Mouse (Mus musculus) monocyte, adult 5-6 weeks (primary cell): Measurements from ENCODE around the gene Pwwp2b. TPM values are rescaled to one million over a fixed set of nuclear protein-coding genes. Genes with fewer than 3 reads are reported as not detected.

Experiments used
- ATAC-seq: fragments of 153-309, 156-312 bp; replicated peaks from 2 replicates; pipeline ENCODE4 v1.8.0; 2017; ENCODE audit warnings: mild to moderate bottlenecking; ENCODE audit not compliant: low TSS enrichment, insufficient number of reproducible peaks, severe bottlenecking, poor library complexity, low FRiP score
- total RNA-seq: library from RNA; stranded (forward); fragments of 200-1000, 200-491, 200-594 nt; gene quantifications from 3 replicates; pipeline ENCODE4 v1.2.3, GENCODE M21; 2017

The Pwwp2b gene
- 1.4 to 4.4 TPM (median 2.5 TPM) in 3 replicates for total RNA-seq

DNA sequence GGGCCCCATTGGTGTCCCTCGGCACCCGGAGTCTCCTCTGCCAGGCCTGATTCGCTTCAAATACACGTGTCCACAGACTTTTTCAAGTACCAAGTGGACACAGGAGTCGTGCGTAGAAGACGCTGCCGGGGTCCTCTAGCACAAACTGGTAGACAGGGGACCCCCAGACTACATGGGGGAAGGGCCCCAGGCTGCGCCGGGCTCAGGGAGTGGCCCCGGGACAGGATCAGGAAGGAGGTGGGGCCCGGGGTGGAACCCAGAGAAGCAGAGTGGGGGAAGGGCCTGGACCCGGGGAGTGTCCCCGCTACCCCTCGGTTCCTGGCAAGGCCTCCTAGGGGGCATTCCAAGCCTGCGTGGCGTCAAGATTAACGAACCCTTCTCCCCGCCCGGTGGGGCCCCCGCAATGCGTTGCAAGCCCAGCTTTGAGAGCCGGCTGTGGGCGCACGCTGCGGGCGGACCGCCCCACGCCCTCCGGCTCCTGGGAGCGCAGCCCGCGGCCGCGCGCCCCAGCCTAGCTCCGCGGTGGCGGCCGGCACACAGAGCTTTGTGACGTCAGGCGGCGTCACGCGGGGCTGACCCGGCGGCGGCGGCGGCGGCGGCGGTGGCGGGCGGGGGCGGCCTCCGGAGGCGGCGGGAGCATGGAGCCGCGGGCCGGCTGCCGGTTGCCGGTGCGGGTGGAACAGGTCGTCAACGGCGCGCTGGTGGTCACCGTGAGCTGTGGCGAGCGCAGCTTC, at the start of gene Pwwp2b:
Pwwp2b (plus strand) TSS at position 602 of the 734 bp plus-strand sequence.
- ATAC-seq, result peak; percentile 48; the same call in 1 of the 2 replicates

DNA sequence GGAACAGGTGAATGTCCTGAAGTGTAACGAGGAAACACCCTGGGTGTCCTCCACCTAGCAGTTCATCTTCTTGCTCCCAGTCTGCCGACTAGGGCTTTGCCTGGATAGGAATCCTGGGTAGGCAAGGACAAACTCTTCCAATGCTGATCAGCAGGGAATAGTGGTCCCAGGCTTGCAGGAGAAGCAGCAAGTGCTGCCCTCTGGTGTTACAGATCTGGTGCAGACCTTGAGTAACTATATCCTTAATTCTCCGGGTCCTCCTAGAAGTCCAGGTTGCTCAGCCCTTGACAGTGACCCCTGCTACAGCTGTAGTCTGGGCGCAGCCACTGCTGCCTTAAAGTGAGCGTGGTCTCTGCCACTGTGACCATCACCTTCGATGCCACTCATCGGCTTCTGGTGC, 48.2 kb upstream of the Pwwp2b start:
- no peak for ATAC-seq

DNA sequence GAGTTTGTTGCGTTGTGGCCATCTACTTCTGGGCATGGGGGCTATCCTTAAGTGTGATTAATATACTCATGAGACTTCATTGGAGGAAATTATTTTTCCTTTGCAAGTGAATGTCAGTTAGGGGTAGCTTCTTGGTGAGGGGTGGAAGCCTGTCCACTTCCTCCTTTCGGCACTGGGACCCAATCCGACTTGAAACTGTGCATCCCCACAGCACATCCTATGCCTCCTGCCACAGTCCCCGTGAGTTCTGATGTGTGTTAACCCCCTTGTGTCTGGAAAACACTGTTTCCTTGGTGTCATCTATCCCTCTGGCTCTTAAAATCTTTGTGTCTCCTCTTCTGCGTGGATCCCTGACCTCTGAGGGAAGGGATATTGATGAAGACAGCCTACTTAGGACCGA, 47.1 kb upstream of the Pwwp2b start:
- no peak for ATAC-seq

DNA sequence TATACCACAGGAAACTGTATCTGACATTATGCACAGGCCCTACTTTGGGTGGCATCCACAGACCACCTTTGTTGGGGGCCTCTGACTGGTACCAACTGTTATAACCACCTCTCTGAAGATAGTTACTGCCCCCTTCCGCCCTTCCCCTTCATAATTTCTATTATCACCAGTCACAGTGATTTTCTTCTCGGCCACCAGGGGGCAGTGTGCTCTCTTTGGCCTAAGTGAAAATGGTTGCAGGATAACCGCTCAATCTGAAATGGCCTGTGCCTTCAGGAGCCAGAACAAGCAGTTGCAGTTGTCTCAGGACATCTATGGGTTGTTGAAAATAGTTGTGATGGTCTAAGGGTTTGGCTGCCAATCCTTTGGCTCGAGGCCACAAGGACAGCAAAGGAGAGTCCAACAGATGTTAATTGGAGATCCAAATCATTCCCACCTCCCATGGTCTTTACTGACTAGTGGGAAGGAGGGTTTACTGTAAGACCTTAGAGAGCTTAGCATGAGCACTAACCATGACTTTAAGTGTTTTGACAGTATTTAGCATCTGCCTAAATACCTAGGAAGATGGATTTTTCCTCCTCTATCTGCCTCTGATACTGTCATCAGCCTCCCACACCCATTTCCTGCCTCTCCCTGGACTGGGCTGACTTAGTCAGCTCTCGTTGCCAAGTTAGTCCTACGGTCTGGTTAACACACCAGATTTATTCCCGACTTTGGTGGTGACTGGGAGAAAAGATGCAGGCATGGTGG, 40.1 kb upstream of the Pwwp2b start:
- ATAC-seq, result peak; percentile 72

DNA sequence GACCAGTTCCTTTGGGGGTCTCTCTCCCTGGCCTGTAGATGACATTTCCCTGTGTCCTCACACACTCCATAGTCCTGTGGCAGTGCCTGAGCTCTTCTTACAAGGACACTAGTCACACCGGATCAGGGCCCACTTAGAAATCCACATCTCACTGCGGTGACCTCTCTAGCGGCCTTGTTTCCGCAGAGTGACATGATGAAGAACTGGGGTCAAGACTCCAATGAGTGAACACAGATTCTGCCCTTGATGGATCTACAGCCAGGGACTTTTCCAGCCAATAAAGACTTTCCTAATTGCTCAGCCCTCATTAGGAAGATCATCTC, 39.5 kb upstream of the Pwwp2b start:
- no peak for ATAC-seq

DNA sequence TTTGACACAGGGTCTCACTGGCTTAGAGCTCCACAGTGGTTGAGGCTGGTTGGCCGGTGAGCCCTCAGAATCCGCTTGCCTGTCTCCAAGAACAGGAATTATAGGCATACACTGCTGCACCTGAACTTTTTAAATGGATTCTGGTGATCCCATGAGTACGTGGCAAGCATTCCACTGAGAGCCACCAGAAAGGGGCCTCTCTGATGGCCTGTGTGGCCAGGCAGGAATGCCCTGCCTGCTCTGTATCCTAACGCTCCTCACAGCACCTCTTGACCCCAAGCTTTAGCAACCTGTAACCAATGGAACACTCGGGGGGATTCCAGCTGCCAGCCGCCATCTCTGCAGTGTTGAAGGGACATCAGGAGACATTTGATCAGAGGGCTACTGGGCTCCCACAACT, 36.5 kb upstream of the Pwwp2b start:
- ATAC-seq, result no peak

DNA sequence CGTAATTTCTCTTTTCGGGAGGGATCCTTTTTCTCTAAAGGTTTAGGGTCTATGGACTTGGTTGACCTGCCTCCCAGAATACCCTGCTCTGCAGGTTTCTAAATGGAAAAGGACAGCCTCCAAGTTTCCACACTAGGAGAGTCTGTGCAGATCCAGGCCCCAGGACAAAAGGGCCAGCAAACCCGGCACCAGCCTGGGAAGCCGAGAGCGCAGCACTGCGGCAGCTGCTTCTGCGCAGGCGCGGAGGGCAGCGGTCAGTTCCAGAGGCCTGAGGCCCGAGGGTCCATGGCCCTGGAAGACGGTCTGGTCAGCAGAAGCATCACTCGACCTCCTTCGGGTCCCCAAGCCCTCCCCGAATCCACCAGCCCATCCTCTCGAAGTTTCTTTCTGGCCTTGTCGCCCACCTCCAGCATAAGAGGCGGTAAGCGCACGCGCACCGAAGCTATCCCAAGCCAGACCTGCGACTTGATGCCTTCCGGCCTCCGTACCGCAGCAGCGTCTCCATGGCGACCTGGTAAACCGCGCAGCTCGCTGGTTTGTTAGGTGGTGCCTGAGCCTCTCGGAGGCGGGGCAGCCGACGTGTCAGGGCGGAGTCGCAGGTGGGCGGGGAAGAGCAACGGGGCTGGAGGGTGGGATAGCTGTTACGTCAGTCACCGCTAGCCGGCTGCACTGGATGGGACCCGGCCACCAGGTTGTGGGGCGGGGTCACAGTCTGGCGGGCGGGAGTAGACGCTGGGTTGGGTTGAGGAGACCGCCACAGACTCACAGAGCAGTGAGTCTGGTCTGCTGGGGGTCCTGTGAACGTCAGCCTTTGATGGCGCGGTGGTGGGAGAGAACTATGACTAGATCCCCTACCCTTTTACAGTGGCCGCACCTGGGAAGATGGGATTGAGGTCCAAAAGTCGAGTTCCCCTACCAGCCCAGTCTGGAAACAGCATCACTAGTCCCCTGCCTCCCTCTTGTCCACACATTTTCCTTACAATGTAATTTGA, 35.2 kb upstream of the Pwwp2b start, which contains the start of the genes Lrrc27 and Stk32c:
Lrrc27 (plus strand) TSS at position 235 of the 992 bp plus-strand sequence.
Stk32c (minus strand) TSS at position 554 of the 992 bp plus-strand sequence.
- peak; percentile 92 for ATAC-seq

DNA sequence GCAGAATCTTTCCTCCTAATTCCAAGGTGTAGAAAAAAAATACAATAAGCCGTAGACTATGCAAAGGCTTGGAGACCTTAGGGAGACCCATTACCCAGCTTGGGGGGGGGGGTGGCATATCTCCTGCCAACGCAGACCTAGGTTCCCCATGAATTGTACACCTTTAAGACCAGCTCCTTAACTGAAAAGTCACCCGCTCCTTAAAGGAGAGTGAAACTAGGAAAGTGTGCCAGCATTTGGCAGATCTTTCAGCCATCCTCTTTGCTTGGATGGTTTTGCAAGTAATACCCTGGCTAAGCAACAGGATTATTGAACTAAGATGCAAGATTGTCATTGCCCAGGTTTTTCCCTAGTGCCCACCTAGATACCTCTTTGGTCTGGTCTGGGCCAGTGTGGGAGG, 34.5 kb upstream of the Pwwp2b start:
- ATAC-seq, result no peak

DNA sequence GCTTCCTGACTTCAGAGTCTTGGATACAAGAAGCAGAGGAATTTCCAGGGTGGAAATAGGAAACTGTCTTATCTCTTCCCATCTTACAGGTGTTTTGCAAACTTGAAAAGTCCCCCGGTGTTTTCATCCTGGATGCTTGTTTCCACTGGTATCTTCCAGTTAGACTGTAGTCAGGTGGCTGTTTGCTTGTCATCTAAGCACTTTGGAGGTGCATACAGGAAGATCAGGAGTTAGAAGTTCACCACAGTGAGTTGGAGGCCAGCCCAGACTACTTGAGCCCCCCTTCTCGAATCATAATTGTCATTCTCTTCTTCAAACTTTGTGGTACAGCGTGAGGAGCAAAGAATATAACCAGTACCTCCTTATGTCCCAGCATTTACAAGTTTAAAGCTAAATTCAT, 34.1 kb upstream of the Pwwp2b start:
- ATAC-seq, result no peak

DNA sequence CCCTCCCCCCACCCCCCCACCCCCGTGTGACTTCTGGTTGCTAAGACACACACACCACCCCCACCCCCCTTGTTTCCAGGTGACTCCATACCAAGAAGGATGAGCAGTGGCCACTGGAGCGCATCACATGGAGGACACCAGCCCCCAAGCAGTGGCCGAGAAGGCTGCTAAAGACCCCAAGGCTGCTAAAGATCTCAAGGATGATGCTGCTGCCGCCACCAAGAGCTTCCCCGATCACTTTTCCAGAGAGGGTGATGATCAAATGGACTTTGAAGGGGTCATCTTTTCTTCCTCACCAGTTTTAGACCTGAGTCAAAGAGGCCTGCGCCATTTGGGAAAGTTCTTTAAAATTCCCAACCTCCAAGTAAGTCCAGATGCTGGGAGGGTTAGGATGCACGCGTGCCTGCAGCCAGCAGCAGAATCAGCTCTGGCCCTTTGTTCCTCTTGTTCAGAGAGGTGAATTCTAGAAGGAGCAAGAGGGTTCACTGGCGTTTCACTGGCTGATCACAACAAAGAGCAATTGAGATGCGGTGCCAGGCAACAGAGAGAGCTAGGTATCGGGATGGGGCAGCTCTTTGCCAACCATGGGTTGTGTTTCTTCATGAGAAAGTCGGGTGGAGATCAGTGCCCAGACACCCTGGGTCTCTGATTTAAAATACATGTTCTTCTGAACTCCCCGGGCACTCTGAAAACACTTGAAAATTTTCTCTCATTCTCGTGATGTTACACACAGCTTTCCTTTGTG, 33.5 kb upstream of the Pwwp2b start:
- no peak for ATAC-seq

DNA sequence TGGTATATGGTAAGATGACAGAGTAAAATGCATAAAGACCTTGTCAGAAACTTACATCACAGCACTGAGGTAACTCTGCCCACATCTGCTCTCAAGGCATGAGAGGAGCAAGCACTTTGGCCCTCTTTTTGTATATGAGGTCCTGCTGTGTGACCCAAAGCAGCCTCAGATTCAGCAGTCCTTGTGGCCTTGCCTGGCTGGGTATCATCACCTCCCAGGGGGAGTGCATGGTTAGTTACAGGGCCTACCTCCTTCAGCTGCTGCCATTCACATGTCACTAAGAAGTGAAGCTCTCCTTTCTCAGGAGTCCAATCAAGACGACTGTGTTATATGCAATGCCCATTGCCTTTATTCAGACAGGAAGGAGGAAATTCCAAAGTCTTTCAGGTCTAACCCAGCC, 32.8 kb upstream of the Pwwp2b start:
- ATAC-seq, result no peak

DNA sequence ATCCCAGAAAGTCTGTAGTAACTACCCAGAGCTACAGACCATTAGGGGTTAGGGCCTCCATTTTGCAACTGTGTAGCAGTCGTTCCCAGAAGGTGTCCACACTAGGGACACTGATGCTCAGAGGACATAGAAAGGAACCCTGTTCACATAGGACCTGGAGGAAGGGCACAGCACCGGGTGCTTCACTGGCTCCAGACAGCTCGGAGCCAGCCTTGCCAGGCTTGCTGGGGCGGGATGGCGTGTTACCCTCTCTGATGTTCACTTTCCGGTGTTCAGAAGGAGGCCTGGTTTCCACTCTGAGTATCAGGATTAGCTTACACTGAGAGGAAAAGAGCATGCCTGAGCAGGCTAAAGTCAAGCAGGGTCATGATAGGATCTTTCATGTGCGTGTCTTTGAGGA, 32.3 kb upstream of the Pwwp2b start:
- no peak for ATAC-seq

DNA sequence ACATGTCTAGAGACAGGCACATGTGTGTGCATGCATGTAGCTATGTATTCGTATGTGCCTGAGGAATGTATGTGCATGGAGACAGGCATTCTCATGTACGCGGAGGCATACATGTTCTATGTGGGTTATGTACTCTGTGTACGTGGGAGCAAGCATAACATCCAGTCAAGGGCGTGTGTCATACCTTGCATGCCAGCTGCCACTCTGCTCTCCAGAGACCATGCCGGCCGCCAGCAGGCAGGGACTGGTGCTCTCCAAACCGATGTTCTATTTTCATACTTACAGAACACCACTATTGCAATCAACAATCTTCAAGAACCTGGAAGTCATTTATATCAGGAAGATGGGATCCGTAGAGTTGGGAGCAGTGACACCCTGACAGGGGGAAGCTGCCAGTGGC, 31.8 kb upstream of the Pwwp2b start:
- ATAC-seq, result no peak

DNA sequence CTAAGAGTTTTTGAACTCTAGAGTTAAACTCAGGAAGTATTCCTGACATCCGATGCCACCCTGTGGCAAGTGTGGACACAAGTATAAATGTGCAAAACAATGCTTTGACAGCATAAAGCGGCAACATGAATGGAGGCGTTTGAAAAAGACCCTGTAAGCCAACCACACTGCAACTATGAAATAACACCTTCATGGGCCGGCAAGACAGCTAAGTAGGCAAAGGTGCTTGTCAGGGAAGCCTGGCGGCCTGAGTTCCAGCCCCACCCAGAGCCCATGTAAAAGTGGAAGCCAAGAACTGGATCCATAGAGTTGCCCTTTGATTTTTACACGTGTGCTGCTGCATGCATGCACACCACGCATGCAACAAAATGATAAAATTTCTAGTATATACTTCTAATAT, 31.2 kb upstream of the Pwwp2b start:
- ATAC-seq, result no peak

DNA sequence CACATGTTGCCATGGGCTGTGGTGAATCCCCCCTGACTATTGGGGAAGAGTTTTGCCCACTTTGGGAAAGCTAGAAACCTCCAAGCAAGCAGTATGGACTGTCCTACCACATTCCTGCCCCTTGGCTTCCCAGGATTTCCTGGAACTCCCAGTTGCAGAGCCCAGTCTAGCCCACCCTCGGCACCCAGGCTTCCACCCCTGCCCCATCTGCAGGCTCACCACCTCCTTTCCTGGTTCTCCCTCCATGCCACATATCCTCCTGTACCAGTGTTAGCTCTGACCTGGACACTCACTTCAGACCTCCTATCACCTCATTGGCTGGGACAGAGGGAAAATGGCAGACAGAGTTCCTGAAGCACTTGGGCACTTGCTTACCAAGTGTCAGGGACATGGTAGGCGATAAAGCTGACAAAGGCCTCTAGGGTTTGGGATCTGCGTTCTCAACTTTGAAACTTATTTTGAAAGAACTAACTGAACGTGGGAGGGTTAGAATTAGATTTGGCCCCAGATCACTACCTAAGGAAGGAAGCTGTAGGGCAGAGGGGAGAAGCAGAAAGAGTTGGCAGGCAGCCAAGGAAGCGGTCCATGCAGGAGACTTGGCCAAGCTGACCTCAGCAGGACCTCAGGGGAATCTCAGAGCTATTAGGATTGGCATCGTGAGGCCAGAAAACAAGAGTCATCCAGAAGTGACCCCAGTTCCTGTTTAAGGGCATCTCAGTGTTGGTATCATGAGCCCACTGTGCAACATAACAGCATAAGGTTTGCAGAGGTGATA, 29.5 kb upstream of the Pwwp2b start:
- ATAC-seq, result no peak

DNA sequence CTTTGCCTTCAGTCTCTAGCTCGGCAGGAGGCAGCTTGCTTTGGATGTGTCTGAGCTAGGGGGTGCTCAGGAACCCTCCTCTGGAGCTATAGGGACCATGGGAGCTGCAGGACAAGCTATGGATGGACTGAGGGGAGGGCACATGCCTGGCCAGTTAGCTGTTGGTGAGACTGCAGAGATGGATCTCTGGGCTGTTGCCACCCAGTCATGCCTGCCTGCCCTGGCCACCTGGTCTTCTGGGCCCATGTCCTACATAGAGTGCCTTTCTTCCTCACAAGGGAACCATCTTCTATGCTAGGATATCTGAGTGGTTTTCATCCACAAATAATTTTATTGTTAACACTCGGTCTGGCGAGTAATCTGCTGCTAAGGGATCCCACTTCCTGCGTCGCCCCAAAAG, 28.8 kb upstream of the Pwwp2b start:
- no peak for ATAC-seq

DNA sequence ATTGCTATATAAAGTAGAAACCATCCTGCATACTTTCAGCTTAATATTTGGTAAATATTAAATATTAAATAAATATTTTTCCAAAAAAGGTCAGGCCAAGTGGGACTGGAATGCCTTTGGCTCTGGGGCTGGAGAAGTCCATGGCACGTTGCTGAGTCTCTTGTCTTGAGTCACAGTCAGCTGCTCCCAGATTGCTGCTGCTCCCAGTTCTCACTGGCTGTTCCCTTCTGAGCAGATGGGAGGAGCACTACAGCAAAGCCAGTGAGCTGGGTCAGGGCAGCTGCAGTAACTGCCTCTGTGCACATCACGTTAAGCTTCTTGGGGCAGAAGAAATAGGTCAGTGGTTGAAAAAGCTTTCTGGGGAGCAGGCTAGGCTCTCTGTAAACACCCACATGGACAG, 28.0 kb upstream of the Pwwp2b start:
- no peak for ATAC-seq

DNA sequence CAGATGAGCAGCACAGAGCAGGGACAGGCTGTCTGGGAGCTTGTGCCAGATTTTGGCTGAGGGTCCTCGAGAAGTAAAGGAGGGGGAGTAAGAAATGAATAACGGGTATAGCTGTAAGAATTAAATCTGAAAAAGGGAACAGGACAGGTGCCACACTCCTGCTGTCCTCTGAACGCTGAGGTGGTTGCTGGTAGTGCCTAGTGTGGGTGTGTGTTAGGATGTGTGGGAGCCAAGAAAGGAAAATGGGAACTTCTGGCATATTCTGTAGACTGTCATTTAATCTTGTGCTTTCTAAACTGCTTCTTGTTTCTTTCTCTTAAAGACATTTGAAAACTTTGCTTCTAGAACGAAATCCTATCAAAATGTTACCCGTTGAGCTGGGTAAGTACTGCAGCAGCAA, 27.2 kb upstream of the Pwwp2b start:
- ATAC-seq, result no peak
